Mouse (Mus musculus) G1E (cell line): ENCODE data around the gene Thrap3.

ENCODE experiments used
- CTCF ChIP-seq: IDR thresholded peaks from 2 replicates; pipeline ENCODE4 v1.5.1; 2012; ENCODE audit warnings: low read depth, low read length, inconsistent platforms, mixed read lengths
- POLR2AphosphoS5 ChIP-seq: IDR thresholded peaks from 2 replicates; pipeline ENCODE4 v1.6.1; 2012; ENCODE audit warnings: low read depth, low read length, inconsistent platforms; ENCODE audit not compliant: insufficient replicate concordance

- TF ChIP-seq CTCF, result no peak
- no peak for TF ChIP-seq POLR2AphosphoS5
Observed at GRCm38 (mm10) chr4:126163067-126163659, 39.4 kb downstream of the Thrap3 start, which contains the start of gene Sh3d21.
